Mouse (Mus musculus): Measurements from ENCODE around the gene Pde6h. TPM values are rescaled to one million over a fixed set of nuclear protein-coding genes. Genes with fewer than 3 reads are reported as not detected.
A peak's percentile ranks its signal among the peaks of the same experiment; 100 is the strongest.

The Pde6h gene
- polyA plus RNA-seq, 1 experiment from 2014 or later, result not detected

DNA sequence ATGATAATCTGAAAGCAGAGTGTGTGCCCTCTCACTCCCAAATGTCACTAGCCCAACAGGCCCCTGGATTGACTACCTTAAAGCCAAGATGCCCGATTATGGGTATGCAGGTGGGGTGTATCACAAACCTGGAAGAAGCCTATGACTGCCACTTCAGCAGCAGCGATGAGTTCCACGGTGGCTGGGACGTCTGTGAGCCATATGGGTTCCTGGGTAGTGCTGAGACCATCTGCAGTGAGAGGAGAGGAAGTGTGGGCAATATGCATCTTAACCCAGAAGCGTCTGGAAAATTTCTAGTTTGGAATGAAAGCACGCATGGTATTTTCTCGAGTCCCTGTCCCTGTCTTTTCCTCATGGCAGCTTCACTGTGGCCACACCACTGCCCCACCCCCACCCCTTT lies 2.0 kb upstream of the Pde6h start:
- WGBS (ENCODE audit: missing documents), result 38% methylated on average over 7 of the region's 7 CpGs
- H3K27ac ChIP-seq, result no peak overlapping the region
- H3K4me3 ChIP-seq (ENCODE audit: inconsistent target), result no peak overlapping the region
- no peaks in the 10 kb centered on the region for H3K79me2 ChIP-seq (ENCODE audit: inconsistent target)
- H3K36me3 ChIP-seq (ENCODE audit: inconsistent target), result peaks cover 36% of the 10 kb centered on the region

DNA sequence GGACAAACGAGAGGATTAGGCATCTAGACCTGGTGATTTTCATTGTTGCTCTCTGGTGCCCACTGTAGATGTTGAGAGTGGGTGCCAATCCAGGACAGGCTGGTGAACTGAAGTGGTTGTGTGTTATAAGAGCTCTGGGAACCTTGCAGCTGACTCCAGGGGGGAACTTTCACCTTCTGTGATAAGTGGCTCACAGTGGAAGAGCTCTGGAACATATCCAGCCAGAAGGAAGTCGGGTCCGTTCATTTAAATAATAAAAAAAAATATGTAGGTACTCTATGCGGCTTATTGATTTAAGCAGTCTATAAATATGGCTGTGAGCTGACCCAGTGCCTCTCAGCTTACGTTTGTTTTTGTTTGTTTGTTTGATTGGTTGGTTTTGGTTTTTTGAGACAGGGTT lies 1.6 kb upstream of the Pde6h start, which contains the start of gene Erp27:
Gene Erp27, minus strand, starts transcription at position 101 of the 400 bp plus-strand sequence.
- Histone ChIP-seq H3K27ac (no peak within 1 kb of the TSS), H3K36me3 (ENCODE audit: inconsistent target) (peaks cover 41% of the 10 kb centered on the region), H3K4me3 (ENCODE audit: inconsistent target) (no peak within 1 kb of the TSS), H3K79me2 (ENCODE audit: inconsistent target) (no peaks in the 10 kb centered on the region)
- WGBS (ENCODE audit: missing documents), result 64% methylated on average over 5 of the region's 5 CpGs

DNA sequence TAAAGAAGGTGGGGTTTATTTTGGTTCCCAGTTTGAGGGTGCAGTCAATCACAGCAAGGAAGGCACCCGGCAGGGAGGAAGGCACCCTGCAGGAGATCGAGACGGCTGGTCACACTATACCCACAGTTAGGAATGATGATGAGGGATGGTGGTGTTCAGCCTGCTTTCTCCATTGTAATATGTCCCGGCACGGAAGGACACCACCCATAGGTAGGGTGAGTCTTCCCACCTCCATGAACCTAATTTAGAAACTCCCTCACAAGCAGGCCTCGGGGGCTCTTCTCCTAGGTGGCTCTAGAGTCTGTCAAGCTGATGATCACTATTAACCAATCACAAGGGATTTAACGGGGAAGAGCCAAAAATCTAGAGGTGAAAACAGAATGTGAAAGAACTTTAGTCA lies 761 bp upstream of the Pde6h start:
- Histone ChIP-seq H3K79me2 (ENCODE audit: inconsistent target) (no peaks in the 10 kb centered on the region), H3K27ac (no peak overlapping the region), H3K36me3 (ENCODE audit: inconsistent target) (peaks cover 48% of the 10 kb centered on the region), H3K4me3 (ENCODE audit: inconsistent target) (no peak overlapping the region)
- 85% methylated on average over 7 of the region's 7 CpGs for WGBS (ENCODE audit: missing documents)

DNA sequence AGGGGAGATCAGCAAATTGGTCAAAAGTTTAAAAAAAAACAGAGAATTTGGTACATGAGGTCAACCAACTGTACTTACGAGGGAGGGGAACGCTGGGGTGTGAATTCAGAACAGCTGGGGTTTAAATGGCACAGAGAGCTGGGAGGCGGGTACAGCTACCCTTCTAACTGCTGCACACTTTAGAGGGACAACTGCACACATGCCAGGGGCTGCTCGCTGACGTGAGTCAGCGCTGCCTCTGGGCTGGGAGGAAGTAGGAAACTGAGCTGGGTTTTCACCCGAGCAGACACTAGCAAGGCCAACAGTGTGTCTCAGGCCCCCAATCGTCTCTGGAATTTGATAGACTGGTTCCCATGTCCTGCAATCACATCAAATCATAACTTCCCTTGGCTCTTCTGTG lies 1.4 kb downstream of the Pde6h start:
- H3K4me3 ChIP-seq (ENCODE audit: inconsistent target), result no peak overlapping the region
- 51% methylated on average over 8 of the region's 8 CpGs for WGBS (ENCODE audit: missing documents)
- H3K27ac ChIP-seq, result no peak overlapping the region
- H3K36me3 ChIP-seq (ENCODE audit: inconsistent target), result peaks cover 69% of the 10 kb centered on the region
- peaks cover 9% of the 10 kb centered on the region for H3K79me2 ChIP-seq (ENCODE audit: inconsistent target)

DNA sequence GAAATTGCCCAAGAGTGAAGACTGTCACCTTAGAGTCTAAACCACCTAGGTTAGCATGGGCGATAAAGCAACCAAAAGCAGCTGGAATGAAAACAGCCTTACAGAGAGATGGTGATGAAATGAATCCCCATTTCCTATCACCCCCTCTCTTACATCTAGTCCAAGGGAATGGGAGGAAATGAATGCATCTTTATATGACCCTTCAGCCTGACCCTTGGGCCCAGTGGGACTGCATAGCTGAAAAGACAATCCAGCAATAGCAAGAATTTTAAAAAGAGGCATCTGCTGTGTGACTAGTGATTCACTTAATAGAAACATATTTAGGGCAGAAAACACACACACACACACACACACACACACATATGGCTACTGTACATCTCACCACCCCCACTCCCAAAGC lies 4.0 kb downstream of the Pde6h start:
- WGBS (ENCODE audit: missing documents), result 78% methylated on average over 1 of the region's 1 CpGs
- Histone ChIP-seq H3K4me3 (ENCODE audit: inconsistent target) (no peak overlapping the region), H3K36me3 (ENCODE audit: inconsistent target) (peaks cover 81% of the 10 kb centered on the region), H3K27ac (no peak overlapping the region), H3K79me2 (ENCODE audit: inconsistent target) (peaks cover 31% of the 10 kb centered on the region)

DNA sequence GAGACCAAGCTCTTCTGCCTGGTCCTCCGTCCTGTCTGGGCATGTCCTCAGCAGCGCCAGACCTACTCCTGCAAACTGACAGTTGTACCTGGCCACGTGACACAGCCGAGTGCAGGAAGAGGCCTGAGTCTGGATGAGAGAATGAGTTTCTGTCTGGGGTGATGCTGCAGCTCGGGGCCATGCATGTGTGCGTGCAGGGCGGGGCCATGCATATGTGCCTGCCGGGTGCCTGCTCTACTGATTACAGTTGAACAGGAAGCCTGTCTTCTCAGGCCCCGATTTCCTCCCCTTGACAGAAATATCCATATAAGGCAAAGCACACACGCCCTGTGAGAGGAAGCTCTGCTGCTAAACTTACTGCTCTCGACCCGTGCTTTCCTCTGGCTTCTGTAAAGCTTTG lies 7.0 kb downstream of the Pde6h start:
- Histone ChIP-seq H3K4me3 (ENCODE audit: inconsistent target) (no peak overlapping the region), H3K79me2 (ENCODE audit: inconsistent target) (peaks cover 61% of the 10 kb centered on the region), H3K27ac (peak overlapping the region; percentile 59), H3K36me3 (ENCODE audit: inconsistent target) (peaks cover 80% of the 10 kb centered on the region)
- 8% methylated on average over 12 of the region's 12 CpGs for WGBS (ENCODE audit: missing documents)

DNA sequence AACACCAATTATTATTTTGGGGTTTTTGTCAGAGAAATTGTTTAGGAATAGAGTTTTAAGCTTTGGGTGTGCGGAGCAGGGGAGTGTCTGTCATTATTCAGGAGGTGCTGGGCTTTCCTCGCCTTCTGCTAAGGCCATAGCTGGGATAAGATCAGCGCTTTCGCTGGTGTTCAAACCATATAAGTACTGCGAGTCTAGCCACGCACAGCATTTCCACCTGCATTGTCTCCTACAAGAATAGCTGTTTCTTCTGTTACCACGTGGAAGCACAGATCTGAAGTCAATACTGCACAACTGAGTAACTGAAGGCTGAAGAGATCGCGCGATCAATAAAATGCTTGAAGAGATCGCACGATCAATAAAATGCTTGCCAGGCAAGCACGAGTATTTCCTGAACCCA lies 7.6 kb downstream of the Pde6h start:
- peaks cover 67% of the 10 kb centered on the region for H3K79me2 ChIP-seq (ENCODE audit: inconsistent target)
- no peak overlapping the region for H3K4me3 ChIP-seq (ENCODE audit: inconsistent target)
- peaks cover 77% of the 10 kb centered on the region for H3K36me3 ChIP-seq (ENCODE audit: inconsistent target)
- H3K27ac ChIP-seq, result peak overlapping the region; percentile 59
- WGBS (ENCODE audit: missing documents), result 69% methylated on average over 13 of the region's 13 CpGs

DNA sequence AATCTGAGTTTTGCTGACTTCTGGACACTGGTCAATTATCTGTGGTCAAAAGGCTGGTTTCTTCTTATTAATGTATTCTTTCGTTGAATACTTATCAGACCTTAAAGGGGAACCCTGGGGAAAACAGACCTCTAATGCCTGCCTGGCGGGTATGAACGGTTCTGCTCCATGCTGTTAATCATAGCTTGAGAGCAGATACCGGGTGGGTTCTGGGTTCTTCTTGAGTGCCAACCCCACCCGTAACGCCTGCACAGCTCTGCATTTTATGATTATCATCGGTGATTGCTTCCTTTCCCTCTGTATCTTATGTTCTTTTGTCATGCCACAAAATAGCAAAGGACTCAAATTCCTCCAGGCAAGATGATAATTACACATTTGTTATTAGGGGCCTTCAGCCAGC lies 10.4 kb downstream of the Pde6h start:
- H3K79me2 ChIP-seq (ENCODE audit: inconsistent target), result peaks cover 95% of the 10 kb centered on the region
- H3K36me3 ChIP-seq (ENCODE audit: inconsistent target), result peaks cover 48% of the 10 kb centered on the region
- 91% methylated on average over 7 of the region's 7 CpGs for WGBS (ENCODE audit: missing documents)
- H3K27ac ChIP-seq, result no peak overlapping the region
- H3K4me3 ChIP-seq (ENCODE audit: inconsistent target), result no peak overlapping the region

DNA sequence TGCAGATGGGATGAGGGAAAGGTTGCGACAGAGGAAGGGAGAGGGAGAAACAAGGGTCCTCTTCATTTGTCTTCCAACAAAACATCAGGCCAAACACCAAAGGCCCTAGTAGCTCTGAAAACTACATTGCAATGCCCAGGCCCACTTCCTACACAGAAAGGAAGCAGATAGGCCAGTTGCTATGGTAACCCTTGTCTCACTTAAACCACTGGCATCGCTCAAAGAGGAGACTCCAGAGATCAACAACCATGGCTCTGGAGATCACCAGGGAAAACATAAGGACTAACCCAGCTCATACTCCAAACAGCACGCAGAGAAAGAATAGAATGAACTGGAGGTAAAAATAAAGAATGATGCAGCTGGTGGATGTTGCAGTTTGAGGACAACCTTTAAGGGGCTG lies 11.6 kb downstream of the Pde6h start:
- WGBS (ENCODE audit: missing documents), result 35% methylated on average over 3 of the region's 3 CpGs

DNA sequence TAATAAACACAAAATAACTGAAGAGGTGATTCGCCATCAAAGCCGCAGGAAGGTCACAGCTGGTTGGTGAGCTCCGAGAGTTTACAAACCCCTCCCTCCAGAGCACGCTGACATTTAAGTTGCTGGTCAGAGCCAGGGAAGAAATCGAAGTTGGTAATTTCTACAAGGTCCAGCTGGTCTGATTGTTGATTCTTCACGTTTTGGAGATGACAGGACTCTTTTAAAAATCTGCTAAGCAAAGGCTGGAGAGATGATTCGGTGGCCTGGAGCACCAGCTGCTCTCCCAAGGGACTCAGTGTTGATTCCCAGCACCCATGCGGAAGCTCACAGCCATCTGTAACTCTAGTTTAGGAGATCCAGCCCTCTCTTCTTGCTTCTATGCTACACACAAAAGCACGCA lies 12.7 kb downstream of the Pde6h start:
- WGBS (ENCODE audit: missing documents), result 85% methylated on average over 9 of the region's 9 CpGs
- H3K4me3 ChIP-seq (ENCODE audit: inconsistent target), result no peak overlapping the region
- peaks cover 40% of the 10 kb centered on the region for H3K36me3 ChIP-seq (ENCODE audit: inconsistent target)
- H3K79me2 ChIP-seq (ENCODE audit: inconsistent target), result peaks cover 94% of the 10 kb centered on the region
- H3K27ac ChIP-seq, result no peak overlapping the region

More for the DNA sequence above, 11.6 kb downstream of the Pde6h start:
- Histone ChIP-seq H3K27ac (no peak overlapping the region), H3K79me2 (ENCODE audit: inconsistent target) (peaks cover 90% of the 10 kb centered on the region), H3K36me3 (ENCODE audit: inconsistent target) (peaks cover 40% of the 10 kb centered on the region), H3K4me3 (ENCODE audit: inconsistent target) (no peak overlapping the region)

DNA sequence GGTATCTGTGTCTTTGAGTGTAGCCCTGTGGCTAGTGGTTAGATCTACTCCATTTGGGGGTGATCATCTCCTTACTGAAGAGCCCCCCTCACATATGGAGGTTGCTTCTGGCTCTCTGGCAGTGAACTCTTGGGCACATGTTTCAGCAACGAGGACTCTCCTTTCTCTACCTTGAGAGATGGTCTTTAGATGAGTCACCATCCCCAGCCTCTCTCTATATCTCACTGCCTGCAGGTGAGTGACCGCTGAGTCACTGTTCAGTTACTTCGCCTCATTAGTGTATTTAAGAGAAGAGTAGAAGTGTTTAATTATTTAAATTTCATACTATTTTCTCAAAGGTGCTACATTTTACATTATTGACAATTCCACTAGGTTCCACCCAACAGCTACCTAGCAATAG lies 13.5 kb downstream of the Pde6h start:
- Histone ChIP-seq H3K27ac (no peak overlapping the region), H3K36me3 (ENCODE audit: inconsistent target) (peaks cover 33% of the 10 kb centered on the region), H3K4me3 (ENCODE audit: inconsistent target) (no peak overlapping the region), H3K79me2 (ENCODE audit: inconsistent target) (peaks cover 92% of the 10 kb centered on the region)
- 70% methylated on average over 3 of the region's 3 CpGs for WGBS (ENCODE audit: missing documents)

DNA sequence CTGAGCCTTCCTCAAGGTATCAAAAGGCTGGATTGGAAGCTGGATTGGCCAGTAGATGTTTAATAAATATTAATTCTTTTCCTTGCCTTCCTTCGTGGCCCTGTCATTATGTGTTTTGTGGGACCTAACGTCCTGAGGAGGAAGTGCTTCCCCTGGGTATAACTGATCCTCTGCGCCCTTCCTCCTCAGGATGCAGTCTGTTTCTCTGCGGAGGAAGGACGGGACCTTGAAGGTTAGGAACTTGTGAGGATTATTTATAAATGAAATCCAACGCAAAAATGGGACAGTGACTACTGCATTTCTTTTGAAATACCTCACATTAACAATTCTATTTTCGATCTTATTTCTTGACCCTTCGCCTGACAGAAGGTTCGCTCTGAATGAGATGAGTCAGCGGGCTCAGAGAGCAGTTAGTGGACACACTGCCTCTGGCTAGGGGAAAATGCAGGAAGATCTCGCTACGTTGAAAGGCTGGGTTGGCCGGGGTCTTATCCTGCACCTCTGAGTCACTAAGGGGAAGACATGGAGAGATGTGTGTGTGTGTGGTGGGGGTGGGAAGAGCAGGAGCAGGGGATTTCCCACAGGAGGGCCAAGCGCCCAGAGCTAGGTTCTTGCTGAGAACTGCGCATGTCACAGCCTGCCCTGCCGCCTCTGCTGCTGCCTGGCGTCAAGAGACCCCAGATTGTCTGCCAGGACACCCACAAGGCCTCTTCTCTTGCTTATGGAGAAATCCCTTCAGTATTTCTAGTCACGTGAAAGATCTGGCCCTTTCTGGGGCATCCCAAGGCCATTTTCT lies 14.9 kb downstream of the Pde6h start:
- Histone ChIP-seq H3K27ac (peak overlapping the region; percentile 95), H3K4me3 (ENCODE audit: inconsistent target) (peak overlapping the region; percentile 75), H3K36me3 (ENCODE audit: inconsistent target) (peaks cover 22% of the 10 kb centered on the region), H3K79me2 (ENCODE audit: inconsistent target) (peaks cover 78% of the 10 kb centered on the region)
- 2% methylated on average over 18 of the region's 18 CpGs for WGBS (ENCODE audit: missing documents)

DNA sequence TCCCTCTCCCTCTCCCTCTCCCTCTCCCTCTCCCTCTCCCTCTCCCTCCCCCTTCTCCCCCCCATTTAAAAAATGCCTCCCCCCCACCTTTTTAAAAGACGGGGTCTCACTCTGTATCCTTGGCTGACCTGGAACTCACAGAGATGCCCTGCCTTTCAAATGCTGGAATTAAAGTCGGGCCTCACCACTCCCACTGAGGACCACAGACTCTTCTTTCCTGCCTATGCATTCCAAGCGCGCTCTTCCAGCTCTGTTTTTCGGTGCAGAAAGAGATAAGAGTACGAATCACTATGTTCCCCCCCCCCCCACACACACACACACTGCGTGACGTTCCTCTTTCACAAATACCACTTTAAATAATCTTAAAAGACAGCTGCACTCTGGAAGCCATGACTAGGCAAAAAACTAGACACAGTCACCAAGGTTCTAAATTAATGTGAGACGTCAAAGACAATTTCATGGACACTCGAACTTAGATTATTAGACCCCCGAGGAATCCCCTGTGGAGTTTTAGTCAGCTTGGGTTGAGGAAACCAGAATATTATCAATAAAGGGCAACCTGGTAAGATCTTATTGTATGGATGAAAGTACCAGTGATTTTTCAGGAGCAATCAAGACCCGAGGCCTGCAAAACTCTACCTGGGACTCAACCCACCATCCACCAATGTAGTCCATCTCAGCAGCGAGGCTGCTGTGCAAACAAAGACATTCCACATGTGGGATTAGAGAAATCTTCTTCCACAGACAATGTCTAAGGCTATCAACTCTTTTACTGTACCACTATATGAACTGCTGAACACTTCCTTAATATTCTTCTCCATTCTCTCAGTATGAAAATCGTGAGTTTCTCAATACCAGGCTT lies 15.9 kb downstream of the Pde6h start:
- H3K79me2 ChIP-seq (ENCODE audit: inconsistent target), result peaks cover 68% of the 10 kb centered on the region
- H3K27ac ChIP-seq, result peak overlapping the region; percentile 95
- WGBS (ENCODE audit: missing documents), result under 1% methylated on average over 12 of the region's 14 CpGs
- peaks cover 12% of the 10 kb centered on the region; the same call in 1 of the 2 replicates for H3K36me3 ChIP-seq (ENCODE audit: inconsistent target)
- peak overlapping the region; percentile 75 for H3K4me3 ChIP-seq (ENCODE audit: inconsistent target)

DNA sequence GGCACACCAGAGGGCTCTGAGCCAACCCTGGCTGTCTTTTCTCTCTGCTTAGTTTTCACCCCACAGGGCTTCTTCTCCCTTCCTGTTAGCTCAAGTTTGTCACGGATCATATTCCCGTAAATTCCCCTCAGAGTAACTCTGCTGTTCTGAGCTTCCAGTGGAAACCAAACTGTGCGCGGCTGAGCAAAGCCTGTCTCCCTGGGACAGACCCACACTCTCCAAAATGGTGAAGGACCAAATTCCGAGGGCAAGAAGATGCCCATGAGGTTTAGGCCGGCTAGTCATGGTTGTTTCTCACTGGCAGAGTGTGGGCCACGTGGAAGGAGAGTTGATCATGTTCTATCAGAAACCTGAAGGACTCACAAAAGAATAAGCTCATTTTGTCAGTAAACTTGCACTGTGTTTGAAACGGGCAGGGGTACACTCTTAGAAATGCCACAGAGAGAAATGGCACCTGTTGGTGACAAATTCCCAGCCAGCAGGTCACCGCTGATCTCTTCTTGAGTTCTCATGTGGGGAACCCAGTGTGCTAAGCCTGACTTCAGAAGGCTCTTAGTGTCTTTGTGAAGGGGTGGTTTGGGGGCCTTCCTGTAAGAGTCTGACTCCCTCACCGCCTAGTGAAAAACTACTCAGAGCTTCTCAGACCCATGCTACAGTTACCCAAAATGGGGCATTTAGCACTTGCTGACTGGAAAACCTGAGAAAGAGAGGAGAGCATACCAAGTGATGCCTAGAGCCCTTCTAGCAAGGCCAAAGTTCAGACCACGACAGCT lies 16.7 kb downstream of the Pde6h start:
- 2% methylated on average over 11 of the region's 11 CpGs for WGBS (ENCODE audit: missing documents)
- Histone ChIP-seq H3K4me3 (ENCODE audit: inconsistent target) (peak overlapping the region; percentile 75), H3K27ac (peak overlapping the region; percentile 95), H3K79me2 (ENCODE audit: inconsistent target) (peaks cover 60% of the 10 kb centered on the region), H3K36me3 (ENCODE audit: inconsistent target) (peaks cover 6% of the 10 kb centered on the region; the same call in 1 of the 2 replicates)
